27 mouse cellular contexts compared by ENCODE assay signal in genomic region chr9:60285047-60285462, GRCm38 (mm10).
DNase-seq lines count a peak whose midpoint lies in the region; ATAC-seq and TF ChIP-seq lines count a peak whose summit lies in the region.
"Had no signal": no experiment of that assay in that cellular context is flagged by ENCODE, and none has a peak within 500 bp of the region (broad histone marks: within the 10 kb centered on the region; RNA-seq: fewer than 3 reads in every experiment).

No protein-coding gene starts in this region.

- WGBS in intestine, embryonic 16.5 days = 47% methylated on average over 3 of the region's 3 CpGs
- 47% methylated on average over 3 of the region's 3 CpGs for WGBS in intestine, embryonic 15.5 days
- WGBS in neural tube, embryonic 13.5 days = 9% methylated on average over 3 of the region's 3 CpGs
- 3% methylated on average over 3 of the region's 3 CpGs for WGBS in forebrain, embryonic 16.5 days
- WGBS in small intestine, adult 2 months = 42% methylated on average over 3 of the region's 3 CpGs

- no peak overlapping the region for H3K9ac ChIP-seq in intestine, embryonic 16.5 days (ENCODE audit: low read depth, low read length)
- H3K9ac ChIP-seq in intestine, embryonic 15.5 days = no peak overlapping the region
- H3K9ac ChIP-seq in neural tube, embryonic 13.5 days = no peak overlapping the region
- H3K9ac ChIP-seq in forebrain, embryonic 16.5 days (replicated peaks; ENCODE audit: low read depth, low read length) = no peak overlapping the region
- H3K9ac ChIP-seq: hindbrain, embryonic 12.5 days; kidney, embryonic 15.5 days; limb, embryonic 13.5 days; lung, embryonic 15.5 days had no signal

- H3K4me2 ChIP-seq in intestine, embryonic 16.5 days (ENCODE audit: low read depth, low read length) = no peak overlapping the region
- no peak overlapping the region for H3K4me2 ChIP-seq in intestine, embryonic 15.5 days (replicated peaks)
- no peak overlapping the region for H3K4me2 ChIP-seq in neural tube, embryonic 13.5 days
- no peak overlapping the region for H3K4me2 ChIP-seq in forebrain, embryonic 16.5 days (ENCODE audit: low read length)
- H3K4me2 ChIP-seq: heart, embryonic 11.5 days; hindbrain, embryonic 12.5 days; kidney, embryonic 15.5 days; limb, embryonic 13.5 days; liver, embryonic 11.5 days; lung, embryonic 15.5 days had no signal

- H3K9me3 ChIP-seq in intestine, embryonic 16.5 days (ENCODE audit: control insufficient read depth, low read length) = no peaks in the 10 kb centered on the region; the same call in 1 of the 2 replicates
- H3K9me3 ChIP-seq in intestine, embryonic 15.5 days = no peaks in the 10 kb centered on the region
- H3K9me3 ChIP-seq in neural tube, embryonic 13.5 days = no peaks in the 10 kb centered on the region
- no peaks in the 10 kb centered on the region for H3K9me3 ChIP-seq in forebrain, embryonic 16.5 days (ENCODE audit: control insufficient read depth, low read length)
- H3K9me3 ChIP-seq: kidney, embryonic 15.5 days; lung, embryonic 15.5 days had no signal

- H3K27ac ChIP-seq in intestine, embryonic 16.5 days (ENCODE audit: low read length) = peak overlapping the region; percentile 54
- no peak overlapping the region for H3K27ac ChIP-seq in intestine, embryonic 15.5 days
- peak overlapping the region; percentile 13; the same call in 1 of the 2 replicates for H3K27ac ChIP-seq in neural tube, embryonic 13.5 days (replicated peaks)
- no peak overlapping the region for H3K27ac ChIP-seq in forebrain, embryonic 16.5 days (ENCODE audit: low read length)
- peak overlapping the region; percentile 39 for H3K27ac ChIP-seq in small intestine, adult 2 months (ENCODE audit: insufficient read depth, low read depth, low read length)
- no peak overlapping the region for H3K27ac ChIP-seq in layer of hippocampus, adult 2 months
- H3K27ac ChIP-seq: hindbrain, embryonic 12.5 days; kidney, embryonic 15.5 days; left cerebral cortex, adult 2 months; limb, embryonic 13.5 days; lung, embryonic 15.5 days had no signal

- no peaks in the 10 kb centered on the region for H3K27me3 ChIP-seq in intestine, embryonic 16.5 days (replicated peaks; ENCODE audit: control insufficient read depth, insufficient read depth, low read length)
- H3K27me3 ChIP-seq in intestine, embryonic 15.5 days (replicated peaks) = no peaks in the 10 kb centered on the region
- no peaks in the 10 kb centered on the region for H3K27me3 ChIP-seq in neural tube, embryonic 13.5 days
- H3K27me3 ChIP-seq in forebrain, embryonic 16.5 days (replicated peaks; ENCODE audit: control insufficient read depth, insufficient read depth, low read length) = no peaks in the 10 kb centered on the region
- H3K27me3 ChIP-seq in small intestine, adult 2 months (ENCODE audit: control insufficient read depth, insufficient read depth, low read length) = no peaks in the 10 kb centered on the region
- H3K27me3 ChIP-seq: hindbrain, embryonic 12.5 days; kidney, embryonic 15.5 days; lung, embryonic 15.5 days had no signal

- H3K36me3 ChIP-seq in intestine, embryonic 16.5 days (ENCODE audit: control insufficient read depth, insufficient read depth, low read length) = no peaks in the 10 kb centered on the region; the same call in 1 of the 2 replicates
- no peaks in the 10 kb centered on the region; the same call in 1 of the 2 replicates for H3K36me3 ChIP-seq in intestine, embryonic 15.5 days
- no peaks in the 10 kb centered on the region for H3K36me3 ChIP-seq in neural tube, embryonic 13.5 days
- no peaks in the 10 kb centered on the region for H3K36me3 ChIP-seq in forebrain, embryonic 16.5 days (ENCODE audit: control insufficient read depth, insufficient read depth)
- H3K36me3 ChIP-seq in small intestine, adult 2 months (ENCODE audit: control insufficient read depth, insufficient read depth, low read length) = no peaks in the 10 kb centered on the region
- H3K36me3 ChIP-seq: hindbrain, embryonic 12.5 days; kidney, embryonic 15.5 days; limb, embryonic 13.5 days; lung, embryonic 15.5 days had no signal

- H3K4me3 ChIP-seq in intestine, embryonic 16.5 days (ENCODE audit: low read length) = no peak overlapping the region
- no peak overlapping the region for H3K4me3 ChIP-seq in intestine, embryonic 15.5 days (replicated peaks)
- H3K4me3 ChIP-seq in neural tube, embryonic 13.5 days = no peak overlapping the region
- H3K4me3 ChIP-seq in forebrain, embryonic 16.5 days (replicated peaks; ENCODE audit: low read length) = no peak overlapping the region
- H3K4me3 ChIP-seq in small intestine, adult 2 months (ENCODE audit: low read depth, low read length) = no peak overlapping the region
- H3K4me3 ChIP-seq in layer of hippocampus, adult 2 months = no peak overlapping the region
- H3K4me3 ChIP-seq: erythroblast, embryonic 14.5 days; hindbrain, embryonic 12.5 days; kidney, embryonic 15.5 days; left cerebral cortex, adult 2 months; limb, embryonic 13.5 days; lung, embryonic 15.5 days; myocyte had no signal

- TF ChIP-seq POLR2A in small intestine, adult 2 months (IDR thresholded peaks at IDR 0.05; ENCODE audit: low read depth, low read length) = no peak

- TF ChIP-seq CTCF in small intestine, adult 2 months (IDR thresholded peaks at IDR 0.05; ENCODE audit: extremely low read depth, insufficient read length, insufficient replicate concordance, low read depth, low read length) = no peak
- no peak for TF ChIP-seq CTCF in layer of hippocampus, adult 2 months (conservative IDR thresholded peaks at IDR 0.05)

- ATAC-seq in intestine, embryonic 16.5 days = no peak
- ATAC-seq in intestine, embryonic 15.5 days = no peak
- no peak; the same call in 1 of the 2 replicates for ATAC-seq in neural tube, embryonic 13.5 days (ENCODE audit: low read depth)
- ATAC-seq in forebrain, embryonic 16.5 days = peak; percentile 54; the same call in 1 of the 2 replicates
- ATAC-seq: midbrain, embryonic 16.5 days had no signal

- DNase-seq in neural tube, embryonic 10.5 days (ENCODE audit: extremely low spot score, low spot score) = no peak
- no peak for DNase-seq in gastrocnemius, adult 8-10 months (ENCODE audit: low spot score in 2 of 2)
- no peak for DNase-seq in layer of hippocampus, adult 2 months (ENCODE audit: low spot score in 2 of 2)
- DNase-seq: adrenal gland, postnatal 14 days; cerebellum, adult 18-20 months; cerebellum, postnatal 10 days; gastrocnemius, postnatal 36 days; heart, adult 18-20 months; heart, postnatal 36 days; kidney, adult 18-20 months; kidney, postnatal 25 days; lung, postnatal 36 days had no signal

- peaks cover 28% of the 10 kb centered on the region for H3K4me1 ChIP-seq in intestine, embryonic 16.5 days (ENCODE audit: control insufficient read depth, insufficient read depth, low read length)
- H3K4me1 ChIP-seq in intestine, embryonic 15.5 days (replicated peaks) = peaks cover 15% of the 10 kb centered on the region; the same call in 1 of the 2 replicates
- peaks cover 31% of the 10 kb centered on the region for H3K4me1 ChIP-seq in neural tube, embryonic 13.5 days (replicated peaks)
- no peaks in the 10 kb centered on the region for H3K4me1 ChIP-seq in forebrain, embryonic 16.5 days (replicated peaks; ENCODE audit: control insufficient read depth, insufficient read depth, low read length)
- H3K4me1 ChIP-seq in small intestine, adult 2 months (ENCODE audit: control insufficient read depth, insufficient read depth, insufficient read length, low read length) = peaks cover 7% of the 10 kb centered on the region; the same call in 1 of the 2 replicates

Comparison
In these comparisons a context has a peak if more than half of its experiments do, and no peak if none do; other contexts are left out.
1. H3K27ac ChIP-seq: peak in intestine, embryonic 16.5 days (single experiment), neural tube, embryonic 13.5 days (single experiment) and small intestine, adult 2 months (single experiment); none in intestine, embryonic 15.5 days (single experiment), forebrain, embryonic 16.5 days (single experiment) and layer of hippocampus, adult 2 months (single experiment).